Mouse (Mus musculus) hindbrain, embryonic 11.5 days (tissue): ENCODE measurements around the gene Rasd1. TPM values are rescaled to one million over a fixed set of nuclear protein-coding genes. Genes with fewer than 3 reads are reported as not detected.

Experiments
- ATAC-seq: fragments of 200-750 bp; cut with Nextera tagmentation; 2 replicates; pipeline ENCODE4 v1.8.0; 2017; ENCODE audit warnings: mild to moderate bottlenecking, moderate TSS enrichment, moderate library complexity; ENCODE audit not compliant: low FRiP score
- DNase-seq: peaks from one replicate; pipeline ENCODE4 v3.0.0-alpha.2; 2015; ENCODE audit warnings: low spot score
- H3K27ac ChIP-seq: fragments of 300-500 bp; sonication (generic); 2 replicates; pipeline ENCODE4 v1.5.1; 2014; ENCODE audit warnings: mild to moderate bottlenecking, low read depth, low read length
- H3K27me3 ChIP-seq: fragments of 300-500 bp; sonication (generic); 2 replicates; pipeline ENCODE4 v1.6.1; 2014; ENCODE audit warnings: mild to moderate bottlenecking, low read length, moderate library complexity, mixed read lengths; ENCODE audit not compliant: control insufficient read depth, insufficient read depth
- H3K36me3 ChIP-seq: fragments of 300-500 bp; sonication (generic); 2 replicates; pipeline ENCODE4 v1.6.1; 2014; ENCODE audit warnings: mild to moderate bottlenecking, low read length, moderate library complexity, mixed read lengths; ENCODE audit not compliant: control insufficient read depth, insufficient read depth
- H3K4me1 ChIP-seq: fragments of 300-500 bp; sonication (generic); replicated peaks from 2 replicates; pipeline ENCODE4 v1.6.1; 2014; ENCODE audit warnings: low read length, mixed read lengths; ENCODE audit not compliant: control insufficient read depth, insufficient read depth
- H3K4me2 ChIP-seq: fragments of 300-500 bp; sonication (generic); replicated peaks from 2 replicates; pipeline ENCODE4 v1.6.1; 2014; ENCODE audit warnings: mild to moderate bottlenecking, low read depth, low read length
- H3K4me3 ChIP-seq: fragments of 300-500 bp; sonication (generic); 2 replicates; pipeline ENCODE4 v1.5.1; 2014; ENCODE audit warnings: low read depth, low read length
- H3K9ac ChIP-seq: fragments of 300-500 bp; sonication (generic); 2 replicates; pipeline ENCODE4 v1.6.1; 2014; ENCODE audit warnings: low read depth, low read length
- H3K9me3 ChIP-seq: fragments of 300-500 bp; sonication (generic); 2 replicates; pipeline ENCODE4 v1.6.1; 2016; ENCODE audit warnings: low read length; ENCODE audit not compliant: control insufficient read depth
- WGBS: fragments of 180-500 bp; shearing (Covaris S2); extraction: QIAGEN DNeasy Blood & Tissue Kit; methylation state at CpG from one replicate; pipeline ENCODE4 v1.1.7; 2014; 5-methylcytosine and 5-hydroxymethylcytosine counted together
- polyA plus RNA-seq: library from polyadenylated mRNA; unstranded; fragments of >200 nt; fragmentation: Nextera tagmentation; extraction: Ambion mirVana; gene quantifications from 2 replicates; pipeline ENCODE4 v1.2.1, GENCODE M21; 2014

The Rasd1 gene
- polyA plus RNA-seq = 1.2 and 1.5 TPM in 2 replicates

GRCm38 (mm10) chr11:59964818-59965217, at the start of gene Rasd1:
TSS of gene Rasd1 (minus strand) at chr11:59964944.
- H3K4me1 ChIP-seq = peaks cover 11% of the 10 kb centered on the region; the same call in 1 of the 2 replicates
- H3K36me3 ChIP-seq = no peaks in the 10 kb centered on the region
- WGBS = 1% methylated on average over 28 of the region's 28 CpGs
- H3K9me3 ChIP-seq = no peaks in the 10 kb centered on the region
- H3K4me2 ChIP-seq = peak within 1 kb of the TSS; percentile 76
- H3K9ac ChIP-seq = peak within 1 kb of the TSS; percentile 44
- H3K27me3 ChIP-seq = peaks cover 21% of the 10 kb centered on the region
- H3K4me3 ChIP-seq = peak within 1 kb of the TSS; percentile 45
- no peak within 1 kb of the TSS for H3K27ac ChIP-seq
- DNase-seq = no peak
- ATAC-seq = peak; percentile 68

GRCm38 (mm10) chr11:60011516-60011915, 46.8 kb upstream of the Rasd1 start:
- no peaks in the 10 kb centered on the region for H3K27me3 ChIP-seq
- H3K9ac ChIP-seq = no peak overlapping the region
- no peaks in the 10 kb centered on the region for H3K4me1 ChIP-seq
- no peak for ATAC-seq
- H3K27ac ChIP-seq = no peak overlapping the region
- H3K9me3 ChIP-seq = no peaks in the 10 kb centered on the region
- DNase-seq = no peak
- 90% methylated on average over 3 of the region's 3 CpGs for WGBS
- no peak overlapping the region for H3K4me2 ChIP-seq
- no peaks in the 10 kb centered on the region for H3K36me3 ChIP-seq
- H3K4me3 ChIP-seq = no peak overlapping the region

- ATAC-seq (no peak), DNase-seq (no peak)
- Histone ChIP-seq H3K4me3 (no peak overlapping the region), H3K4me1 (no peaks in the 10 kb centered on the region), H3K9ac (no peak overlapping the region), H3K9me3 (no peaks in the 10 kb centered on the region), H3K27ac (no peak overlapping the region), H3K36me3 (no peaks in the 10 kb centered on the region), H3K4me2 (no peak overlapping the region), H3K27me3 (no peaks in the 10 kb centered on the region)
- 67% methylated on average over 3 of the region's 3 CpGs for WGBS
These were observed 44.7 kb upstream of the Rasd1 start for GRCm38 (mm10) chr11:60009451-60009850.

GRCm38 (mm10) chr11:60005866-60006265, 41.1 kb upstream of the Rasd1 start:
- no peaks in the 10 kb centered on the region for H3K4me1 ChIP-seq
- no peak overlapping the region for H3K4me3 ChIP-seq
- DNase-seq (no peak), ATAC-seq (no peak)
- H3K4me2 ChIP-seq = no peak overlapping the region
- H3K9me3 ChIP-seq = no peaks in the 10 kb centered on the region
- H3K9ac ChIP-seq = no peak overlapping the region
- 73% methylated on average over 3 of the region's 3 CpGs for WGBS
- no peaks in the 10 kb centered on the region for H3K36me3 ChIP-seq
- no peaks in the 10 kb centered on the region for H3K27me3 ChIP-seq
- no peak overlapping the region for H3K27ac ChIP-seq

DNA sequence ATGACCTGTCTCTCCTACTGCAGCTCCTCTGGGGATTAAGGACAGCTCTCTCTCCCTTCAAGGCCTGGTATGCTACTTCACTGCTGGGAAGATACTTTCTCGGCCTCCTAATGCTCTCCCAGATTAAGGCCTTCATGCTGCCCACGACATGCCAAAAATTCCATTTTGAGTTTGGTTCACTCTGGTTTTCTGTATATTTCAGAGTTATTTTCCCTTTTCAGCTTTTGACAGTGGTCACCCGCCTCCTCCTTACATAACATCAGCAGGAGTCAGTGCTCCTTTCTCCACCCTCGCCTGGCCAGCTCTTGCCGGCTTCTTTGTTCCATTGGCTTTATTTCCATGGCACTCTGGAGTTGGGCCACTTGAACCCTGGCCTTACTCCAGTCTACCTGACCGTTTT, 40.0 kb upstream of the Rasd1 start:
- no peaks in the 10 kb centered on the region for H3K4me1 ChIP-seq
- no peaks in the 10 kb centered on the region for H3K9me3 ChIP-seq
- no peak overlapping the region for H3K9ac ChIP-seq
- WGBS = 76% methylated on average over 6 of the region's 6 CpGs
- no peaks in the 10 kb centered on the region for H3K27me3 ChIP-seq
- H3K27ac ChIP-seq = no peak overlapping the region
- H3K4me3 ChIP-seq = no peak overlapping the region
- ATAC-seq = no peak
- no peak overlapping the region for H3K4me2 ChIP-seq
- no peak for DNase-seq
- H3K36me3 ChIP-seq = no peaks in the 10 kb centered on the region

- H3K27me3 ChIP-seq = no peaks in the 10 kb centered on the region
- no peak overlapping the region for H3K4me2 ChIP-seq
- DNase-seq (no peak), ATAC-seq (no peak)
- no peaks in the 10 kb centered on the region for H3K9me3 ChIP-seq
- no peak overlapping the region for H3K27ac ChIP-seq
- H3K4me3 ChIP-seq = no peak overlapping the region
- no peaks in the 10 kb centered on the region for H3K4me1 ChIP-seq
- WGBS = 87% methylated on average over 8 of the region's 8 CpGs
- no peak overlapping the region for H3K9ac ChIP-seq
- H3K36me3 ChIP-seq = no peaks in the 10 kb centered on the region
These were observed 39.1 kb upstream of the Rasd1 start for GRCm38 (mm10) chr11:60003811-60004210.

DNA sequence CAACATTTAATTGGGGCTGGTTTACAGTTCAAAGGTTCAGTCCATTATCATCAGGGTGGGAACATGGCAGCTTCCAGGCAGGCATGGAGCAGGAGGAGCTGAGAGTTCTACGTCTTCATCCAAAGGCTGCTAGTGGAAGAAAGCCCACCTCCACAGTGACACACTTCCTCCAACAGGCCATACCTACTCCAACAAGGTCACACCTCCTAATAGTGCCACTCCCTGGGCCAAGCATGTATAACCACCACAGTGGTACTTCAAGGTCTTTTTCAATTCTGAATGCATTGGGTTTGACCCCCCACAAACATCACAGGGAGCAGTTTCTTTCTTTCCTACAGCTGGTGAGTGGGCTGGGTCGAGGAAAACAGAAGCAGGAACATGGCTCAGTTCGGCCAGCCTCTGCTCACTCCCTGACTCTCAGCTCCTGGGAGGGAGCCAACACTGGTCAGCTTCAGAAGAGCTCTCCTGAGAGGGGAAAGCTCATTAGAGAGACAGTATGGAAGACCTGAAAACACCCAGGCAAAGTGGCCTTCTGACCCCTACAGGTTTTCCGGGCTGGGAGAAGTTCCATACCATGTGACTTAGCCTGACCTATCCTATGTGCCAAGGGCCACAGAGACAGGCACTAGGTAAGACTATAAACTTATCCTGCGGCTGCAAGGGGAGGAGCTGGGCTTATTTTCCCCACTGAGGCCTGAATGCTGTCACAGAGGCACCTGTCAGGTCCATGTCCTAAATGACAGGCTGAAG, 36.7 kb upstream of the Rasd1 start:
- no peaks in the 10 kb centered on the region for H3K36me3 ChIP-seq
- no peak overlapping the region for H3K9ac ChIP-seq
- H3K4me2 ChIP-seq = no peak overlapping the region
- no peaks in the 10 kb centered on the region for H3K4me1 ChIP-seq
- H3K27ac ChIP-seq = no peak overlapping the region
- 85% methylated on average over 5 of the region's 5 CpGs for WGBS
- DNase-seq (no peak), ATAC-seq (no peak)
- no peaks in the 10 kb centered on the region for H3K9me3 ChIP-seq
- H3K27me3 ChIP-seq = no peaks in the 10 kb centered on the region
- H3K4me3 ChIP-seq = no peak overlapping the region

GRCm38 (mm10) chr11:59994318-59994717, 29.6 kb upstream of the Rasd1 start:
- Histone ChIP-seq H3K9ac (no peak overlapping the region), H3K9me3 (no peaks in the 10 kb centered on the region), H3K27ac (no peak overlapping the region), H3K4me1 (no peaks in the 10 kb centered on the region), H3K27me3 (no peaks in the 10 kb centered on the region), H3K4me3 (no peak overlapping the region), H3K4me2 (no peak overlapping the region), H3K36me3 (no peaks in the 10 kb centered on the region)
- no peak for DNase-seq
- no peak for ATAC-seq
- 69% methylated on average over 9 of the region's 9 CpGs for WGBS

- ATAC-seq (no peak), DNase-seq (no peak)
- 84% methylated on average over 8 of the region's 8 CpGs for WGBS
- no peaks in the 10 kb centered on the region for H3K4me1 ChIP-seq
- no peaks in the 10 kb centered on the region for H3K9me3 ChIP-seq
- H3K27me3 ChIP-seq = no peaks in the 10 kb centered on the region
- H3K4me3 ChIP-seq = no peak overlapping the region
- H3K4me2 ChIP-seq = no peak overlapping the region
- no peak overlapping the region for H3K9ac ChIP-seq
- H3K27ac ChIP-seq = no peak overlapping the region
- no peaks in the 10 kb centered on the region for H3K36me3 ChIP-seq
These were observed 26.6 kb upstream of the Rasd1 start for GRCm38 (mm10) chr11:59991365-59991764.
